Mouse (Mus musculus): ENCODE data around the gene Apol8.
A peak's percentile ranks its signal among the peaks of the same experiment; 100 is the strongest.

Gene Apol8

GRCm38 (mm10) chr15:77756848-77757247 lies at the start of gene Apol8:
Apol8 (minus strand) TSS chr15:77757003.
- peak; percentile 74 for DNase-seq (ENCODE audit: low spot score)

- no peak for DNase-seq (ENCODE audit: low spot score)
These were observed 48.9 kb upstream of the Apol8 start for GRCm38 (mm10) chr15:77805657-77806056.

GRCm38 (mm10) chr15:77804949-77805348 lies 48.1 kb upstream of the Apol8 start:
- no peak for DNase-seq (ENCODE audit: low spot score)

- no peak for DNase-seq (ENCODE audit: low spot score)
These were observed 47.7 kb upstream of the Apol8 start for GRCm38 (mm10) chr15:77804460-77804859.

- DNase-seq (ENCODE audit: low spot score): no peak
These were observed 46.9 kb upstream of the Apol8 start for GRCm38 (mm10) chr15:77803747-77804146.

- DNase-seq (ENCODE audit: low spot score): no peak
These were observed 46.2 kb upstream of the Apol8 start for GRCm38 (mm10) chr15:77802992-77803391.

GRCm38 (mm10) chr15:77801188-77801587 lies 44.4 kb upstream of the Apol8 start:
- DNase-seq (ENCODE audit: low spot score): no peak

GRCm38 (mm10) chr15:77800511-77800910 lies 43.7 kb upstream of the Apol8 start:
- peak; percentile 40 for DNase-seq (ENCODE audit: low spot score)

GRCm38 (mm10) chr15:77799491-77800474 lies 43.0 kb upstream of the Apol8 start:
- no peak for DNase-seq (ENCODE audit: low spot score)

- no peak for DNase-seq (ENCODE audit: low spot score)
These were observed 42.1 kb upstream of the Apol8 start for GRCm38 (mm10) chr15:77798664-77799490.

- DNase-seq (ENCODE audit: low spot score): no peak
These were observed 41.0 kb upstream of the Apol8 start for GRCm38 (mm10) chr15:77797609-77798411.

GRCm38 (mm10) chr15:77796409-77797035 lies 39.7 kb upstream of the Apol8 start:
- DNase-seq (ENCODE audit: low spot score): no peak

GRCm38 (mm10) chr15:77794908-77795356 lies 38.1 kb upstream of the Apol8 start:
- no peak for DNase-seq (ENCODE audit: low spot score)

GRCm38 (mm10) chr15:77794138-77794907 lies 37.5 kb upstream of the Apol8 start:
- no peak for DNase-seq (ENCODE audit: low spot score)

- DNase-seq (ENCODE audit: low spot score): no peak
These were observed 36.8 kb upstream of the Apol8 start for GRCm38 (mm10) chr15:77793554-77793953.

GRCm38 (mm10) chr15:77793094-77793493 lies 36.3 kb upstream of the Apol8 start:
- DNase-seq (ENCODE audit: low spot score): no peak

GRCm38 (mm10) chr15:77792056-77792455 lies 35.3 kb upstream of the Apol8 start:
- DNase-seq (ENCODE audit: low spot score): no peak

GRCm38 (mm10) chr15:77790656-77791405 lies 34.0 kb upstream of the Apol8 start:
- no peak for DNase-seq (ENCODE audit: low spot score)

- DNase-seq (ENCODE audit: low spot score): no peak
These were observed 32.4 kb upstream of the Apol8 start for GRCm38 (mm10) chr15:77789186-77789585.

GRCm38 (mm10) chr15:77788356-77788755 lies 31.6 kb upstream of the Apol8 start:
- no peak for DNase-seq (ENCODE audit: low spot score)
